Mouse (Mus musculus) ovary, postnatal 36 days (tissue): ENCODE measurements at regions not wholly inside any gene's neighbourhood (a gene's known extent, or its start where the extent isn't known, plus 50 kb on each side); places are given as distances from the start of the nearest gene placed in this dataset.

Experiments
- DNase-seq: peaks from one replicate; pipeline ENCODE4 v3.0.0; 2022; ENCODE audit warnings: low spot score, mixed read lengths

- no peak for DNase-seq
These were observed 209.9 kb downstream of the Etaa1 start for GRCm38 (mm10) chr11:17743821-17744220.

GRCm38 (mm10) chr11:17750345-17750744 lies 203.3 kb downstream of the Etaa1 start:
- DNase-seq: no peak

- no peak for DNase-seq
These were observed 194.5 kb downstream of the Etaa1 start for GRCm38 (mm10) chr11:17759224-17759623.

GRCm38 (mm10) chr11:17763411-17763810 lies 190.3 kb downstream of the Etaa1 start:
- no peak for DNase-seq

GRCm38 (mm10) chr11:17764146-17764545 lies 189.5 kb downstream of the Etaa1 start:
- DNase-seq: no peak

- peak; percentile 57 for DNase-seq
These were observed 185.3 kb downstream of the Etaa1 start for GRCm38 (mm10) chr11:17768345-17768759.

GRCm38 (mm10) chr11:17768837-17769466 lies 184.7 kb downstream of the Etaa1 start:
- DNase-seq: no peak

- DNase-seq: no peak
These were observed 156.0 kb downstream of the Etaa1 start for GRCm38 (mm10) chr11:17797632-17798031.

GRCm38 (mm10) chr11:17807851-17808250 lies 145.8 kb downstream of the Etaa1 start:
- no peak for DNase-seq

- DNase-seq: no peak
These were observed 141.7 kb downstream of the Etaa1 start for GRCm38 (mm10) chr11:17811829-17812559.

- DNase-seq: no peak
These were observed 111.0 kb downstream of the Etaa1 start for GRCm38 (mm10) chr11:17842642-17843041.

- DNase-seq: no peak
These were observed 101.3 kb downstream of the Etaa1 start for GRCm38 (mm10) chr11:17852405-17852804.

GRCm38 (mm10) chr11:17853246-17853804 lies 100.3 kb downstream of the Etaa1 start:
- no peak for DNase-seq

GRCm38 (mm10) chr11:17853832-17854231 lies 99.8 kb downstream of the Etaa1 start:
- no peak for DNase-seq

GRCm38 (mm10) chr11:17859364-17860131 lies 94.1 kb downstream of the Etaa1 start:
- DNase-seq: no peak

- no peak for DNase-seq
These were observed 88.8 kb downstream of the Etaa1 start for GRCm38 (mm10) chr11:17864833-17865397.

GRCm38 (mm10) chr11:17870690-17871089 lies 83.0 kb downstream of the Etaa1 start:
- DNase-seq: no peak

GRCm38 (mm10) chr11:17871920-17872319 lies 81.8 kb downstream of the Etaa1 start:
- DNase-seq: no peak

- no peak for DNase-seq
These were observed 70.4 kb downstream of the Etaa1 start for GRCm38 (mm10) chr11:17883276-17883675.
